Mouse (Mus musculus): ENCODE data around the gene Yipf2. TPM values are rescaled to one million over a fixed set of nuclear protein-coding genes. Genes with fewer than 3 reads are reported as not detected.

Yipf2 gene
- total RNA-seq (2023): 6.8 and 7.3 TPM in 2 replicates

GRCm38 (mm10) chr9:21592703-21593121 lies at the start of gene Yipf2, which contains the start of gene Timm29:
TSS of gene Yipf2 (minus strand) at chr9:21592828.
TSS of gene Timm29 (plus strand) at chr9:21592722.

GRCm38 (mm10) chr9:21615617-21616231 lies 23.1 kb upstream of the Yipf2 start, which contains the start of gene Smarca4:
TSS of gene Smarca4 (plus strand) at chr9:21616169.

GRCm38 (mm10) chr9:21546789-21547074 lies 45.9 kb downstream of the Yipf2 start, which contains the start of gene Carm1:
TSS of gene Carm1 (plus strand) at chr9:21546894.

Other genes with a start within 250 kb of the Yipf2 start
- gene Ilf3, start 225.0 kb downstream of the Yipf2 start, total RNA-seq (2023): 44.6 and 51.6 TPM in 2 replicates
- 26.3 and 30.6 TPM in 2 replicates for gene Qtrt1, start 181.0 kb downstream of the Yipf2 start, total RNA-seq (2023)
- gene Dnm2, start 167.9 kb downstream of the Yipf2 start, total RNA-seq (2023): 246 and 306 TPM in 2 replicates
- gene Tmed1, start 82.6 kb downstream of the Yipf2 start, total RNA-seq (2023): 4.2 and 5.8 TPM in 2 replicates
- gene AB124611, start 66.7 kb downstream of the Yipf2 start, total RNA-seq (2023): 229 and 277 TPM in 2 replicates
- gene Carm1, start 45.9 kb downstream of the Yipf2 start, total RNA-seq (2023): 23.2 and 33.9 TPM in 2 replicates
- 18.8 and 28.2 TPM in 2 replicates for gene Timm29, start 106 bp downstream of the Yipf2 start, total RNA-seq (2023)
- 54.0 and 58.7 TPM in 2 replicates for gene Smarca4, start 23.3 kb upstream of the Yipf2 start, total RNA-seq (2023)
- 79.0 and 91.2 TPM in 2 replicates for gene Ldlr, start 130.7 kb upstream of the Yipf2 start, total RNA-seq (2023)
- 25.6 and 32.9 TPM in 2 replicates for gene Spc24, start 167.5 kb upstream of the Yipf2 start, total RNA-seq (2023)
- gene Kank2, start 205.9 kb upstream of the Yipf2 start, total RNA-seq (2023): 0.63 and 0.79 TPM in 2 replicates
- not detected in 2 replicates for gene Angptl8, start 242.7 kb upstream of the Yipf2 start, total RNA-seq (2023)